Mouse (Mus musculus): ENCODE measurements around the gene Sema5a. TPM values are rescaled to one million over a fixed set of nuclear protein-coding genes. Genes with fewer than 3 reads are reported as not detected.

The Sema5a gene
- polyA plus RNA-seq, 1 experiment from 2014 or later = 6.5 TPM

- no peak for ATAC-seq (replicated peaks; ENCODE audit: insufficient number of reproducible peaks, insufficient read depth, low FRiP score, low read depth)
- H3K27ac ChIP-seq = no peak overlapping the region
- H3K36me3 ChIP-seq = no peaks in the 10 kb centered on the region
- no peaks in the 10 kb centered on the region for H3K27me3 ChIP-seq
- no peak overlapping the region for H3K4me3 ChIP-seq
- no peaks in the 10 kb centered on the region for H3K9me3 ChIP-seq (replicated peaks)
- 83% methylated on average over 6 of the region's 6 CpGs for WGBS
- peaks cover 10% of the 10 kb centered on the region; the same call in 1 of the 2 replicates for H3K4me1 ChIP-seq (replicated peaks)
- no peak overlapping the region for H3K4me2 ChIP-seq
- H3K9ac ChIP-seq = no peak overlapping the region
Observed at GRCm38 (mm10) chr15:32613718-32614117, 369.1 kb downstream of the Sema5a start.

- H3K9ac ChIP-seq = no peak overlapping the region
- H3K36me3 ChIP-seq = no peaks in the 10 kb centered on the region
- no peaks in the 10 kb centered on the region for H3K27me3 ChIP-seq
- H3K27ac ChIP-seq = no peak overlapping the region
- 75% methylated on average over 5 of the region's 5 CpGs for WGBS
- no peak overlapping the region for H3K4me3 ChIP-seq
- H3K4me1 ChIP-seq (replicated peaks) = peaks cover 4% of the 10 kb centered on the region; the same call in 1 of the 2 replicates
- no peak for ATAC-seq (replicated peaks; ENCODE audit: insufficient number of reproducible peaks, insufficient read depth, low FRiP score, low read depth)
- no peak overlapping the region for H3K4me2 ChIP-seq
- H3K9me3 ChIP-seq (replicated peaks) = no peaks in the 10 kb centered on the region
Observed at GRCm38 (mm10) chr15:32615773-32616172, 371.2 kb downstream of the Sema5a start.

- ATAC-seq (replicated peaks; ENCODE audit: insufficient number of reproducible peaks, insufficient read depth, low FRiP score, low read depth) = no peak
- H3K9me3 ChIP-seq (replicated peaks) = no peaks in the 10 kb centered on the region
- no peak overlapping the region for H3K9ac ChIP-seq
- no peaks in the 10 kb centered on the region for H3K27me3 ChIP-seq
- H3K36me3 ChIP-seq = no peaks in the 10 kb centered on the region
- no peak overlapping the region for H3K4me2 ChIP-seq
- H3K4me3 ChIP-seq = no peak overlapping the region
- WGBS = 58% methylated on average over 2 of the region's 2 CpGs
- H3K4me1 ChIP-seq (replicated peaks) = no peaks in the 10 kb centered on the region
- no peak overlapping the region for H3K27ac ChIP-seq
Observed at GRCm38 (mm10) chr15:32619199-32619598, 374.6 kb downstream of the Sema5a start.

- no peaks in the 10 kb centered on the region for H3K4me1 ChIP-seq (replicated peaks)
Observed at GRCm38 (mm10) chr15:32623037-32623739, 378.6 kb downstream of the Sema5a start.

GRCm38 (mm10) chr15:32624106-32624505 is 379.5 kb downstream of the Sema5a start:
- Histone ChIP-seq H3K27ac (no peak overlapping the region), H3K4me3 (no peak overlapping the region), H3K9ac (no peak overlapping the region), H3K36me3 (no peaks in the 10 kb centered on the region), H3K27me3 (no peaks in the 10 kb centered on the region), H3K4me2 (no peak overlapping the region), H3K9me3 (replicated peaks) (no peaks in the 10 kb centered on the region), H3K4me1 (replicated peaks) (no peaks in the 10 kb centered on the region)
- no peak for ATAC-seq (replicated peaks; ENCODE audit: insufficient number of reproducible peaks, insufficient read depth, low FRiP score, low read depth)
- 73% methylated on average over 4 of the region's 4 CpGs for WGBS

More at GRCm38 (mm10) chr15:32623037-32623739, 378.6 kb downstream of the Sema5a start:
- H3K9me3 ChIP-seq (replicated peaks) = no peaks in the 10 kb centered on the region
- no peaks in the 10 kb centered on the region for H3K27me3 ChIP-seq
- H3K9ac ChIP-seq = no peak overlapping the region
- H3K4me3 ChIP-seq = no peak overlapping the region
- WGBS = 66% methylated on average over 12 of the region's 12 CpGs
- no peak overlapping the region for H3K27ac ChIP-seq
- no peak for ATAC-seq (replicated peaks; ENCODE audit: insufficient number of reproducible peaks, insufficient read depth, low FRiP score, low read depth)
- H3K36me3 ChIP-seq = no peaks in the 10 kb centered on the region
- no peak overlapping the region for H3K4me2 ChIP-seq

- Histone ChIP-seq H3K36me3 (no peaks in the 10 kb centered on the region), H3K4me2 (no peak overlapping the region), H3K27me3 (no peaks in the 10 kb centered on the region), H3K9ac (no peak overlapping the region), H3K27ac (no peak overlapping the region), H3K9me3 (replicated peaks) (no peaks in the 10 kb centered on the region), H3K4me1 (replicated peaks) (peaks cover 2% of the 10 kb centered on the region), H3K4me3 (no peak overlapping the region)
- 71% methylated on average over 2 of the region's 2 CpGs for WGBS
- ATAC-seq (replicated peaks; ENCODE audit: insufficient number of reproducible peaks, insufficient read depth, low FRiP score, low read depth) = no peak
Observed at GRCm38 (mm10) chr15:32626031-32626430, 381.4 kb downstream of the Sema5a start.

GRCm38 (mm10) chr15:32633713-32634112 is 389.1 kb downstream of the Sema5a start:
- no peaks in the 10 kb centered on the region for H3K27me3 ChIP-seq
- H3K4me1 ChIP-seq (replicated peaks) = peaks cover 5% of the 10 kb centered on the region
- no peak overlapping the region for H3K9ac ChIP-seq
- WGBS = 91% methylated on average over 8 of the region's 8 CpGs
- H3K27ac ChIP-seq = no peak overlapping the region
- no peaks in the 10 kb centered on the region for H3K9me3 ChIP-seq (replicated peaks)
- no peak for ATAC-seq (replicated peaks; ENCODE audit: insufficient number of reproducible peaks, insufficient read depth, low FRiP score, low read depth)
- H3K36me3 ChIP-seq = no peaks in the 10 kb centered on the region
- H3K4me3 ChIP-seq = no peak overlapping the region
- H3K4me2 ChIP-seq = no peak overlapping the region

- Histone ChIP-seq H3K9me3 (replicated peaks) (no peaks in the 10 kb centered on the region), H3K27ac (no peak overlapping the region), H3K27me3 (no peaks in the 10 kb centered on the region), H3K4me3 (no peak overlapping the region), H3K9ac (no peak overlapping the region), H3K4me2 (no peak overlapping the region), H3K4me1 (replicated peaks) (no peaks in the 10 kb centered on the region), H3K36me3 (no peaks in the 10 kb centered on the region)
- no peak for ATAC-seq (replicated peaks; ENCODE audit: insufficient number of reproducible peaks, insufficient read depth, low FRiP score, low read depth)
- WGBS = 88% methylated on average over 3 of the region's 3 CpGs
Observed at GRCm38 (mm10) chr15:32637879-32638278, 393.3 kb downstream of the Sema5a start.

- no peaks in the 10 kb centered on the region for H3K27me3 ChIP-seq
- H3K4me1 ChIP-seq (replicated peaks) = no peaks in the 10 kb centered on the region
- ATAC-seq (replicated peaks; ENCODE audit: insufficient number of reproducible peaks, insufficient read depth, low FRiP score, low read depth) = no peak
- H3K4me2 ChIP-seq = no peak overlapping the region
- H3K9ac ChIP-seq = no peak overlapping the region
- no peaks in the 10 kb centered on the region for H3K36me3 ChIP-seq
- no peak overlapping the region for H3K27ac ChIP-seq
- no peak overlapping the region for H3K4me3 ChIP-seq
- H3K9me3 ChIP-seq (replicated peaks) = no peaks in the 10 kb centered on the region
- WGBS = 44% methylated on average over 1 of the region's 1 CpGs
Observed at GRCm38 (mm10) chr15:32647061-32647687, 402.6 kb downstream of the Sema5a start.

GRCm38 (mm10) chr15:32654046-32654445 is 409.4 kb downstream of the Sema5a start:
- Histone ChIP-seq H3K9me3 (replicated peaks) (no peaks in the 10 kb centered on the region), H3K4me1 (replicated peaks) (peaks cover 2% of the 10 kb centered on the region; the same call in 1 of the 2 replicates), H3K4me3 (no peak overlapping the region), H3K9ac (no peak overlapping the region), H3K36me3 (no peaks in the 10 kb centered on the region), H3K27ac (no peak overlapping the region), H3K27me3 (no peaks in the 10 kb centered on the region), H3K4me2 (no peak overlapping the region)
- WGBS = 79% methylated on average over 3 of the region's 3 CpGs
- ATAC-seq (replicated peaks; ENCODE audit: insufficient number of reproducible peaks, insufficient read depth, low FRiP score, low read depth) = no peak

GRCm38 (mm10) chr15:32656017-32656416 is 411.4 kb downstream of the Sema5a start:
- ATAC-seq (replicated peaks; ENCODE audit: insufficient number of reproducible peaks, insufficient read depth, low FRiP score, low read depth) = no peak
- no peaks in the 10 kb centered on the region for H3K27me3 ChIP-seq

GRCm38 (mm10) chr15:32676446-32676845 is 431.8 kb downstream of the Sema5a start:
- no peaks in the 10 kb centered on the region for H3K9me3 ChIP-seq (replicated peaks)
- no peak overlapping the region for H3K4me3 ChIP-seq
- no peak overlapping the region for H3K4me2 ChIP-seq
- H3K27ac ChIP-seq = no peak overlapping the region
- H3K9ac ChIP-seq = no peak overlapping the region
- whole genome bisulfite sequencing = 45% methylated on average over 1 of the region's 1 CpGs
- H3K36me3 ChIP-seq = no peaks in the 10 kb centered on the region
- H3K4me1 ChIP-seq (replicated peaks) = no peaks in the 10 kb centered on the region
- no peaks in the 10 kb centered on the region for H3K27me3 ChIP-seq
- no peak for ATAC-seq (replicated peaks; ENCODE audit: insufficient number of reproducible peaks, insufficient read depth, low FRiP score, low read depth)

More at GRCm38 (mm10) chr15:32656017-32656416, 411.4 kb downstream of the Sema5a start:
- Histone ChIP-seq H3K27ac (no peak overlapping the region), H3K36me3 (no peaks in the 10 kb centered on the region), H3K4me1 (replicated peaks) (peaks cover 2% of the 10 kb centered on the region; the same call in 1 of the 2 replicates), H3K4me3 (no peak overlapping the region), H3K9ac (no peak overlapping the region), H3K4me2 (no peak overlapping the region), H3K9me3 (replicated peaks) (no peaks in the 10 kb centered on the region)
- 39% methylated on average over 4 of the region's 4 CpGs for WGBS

Measured in heart, embryonic 15.5 days (tissue).